Mouse (Mus musculus) spleen, adult 2 months (tissue): ENCODE measurements around the gene Tmem218.

Experiments
- CTCF ChIP-seq: fragments of 200-500 bp; IDR thresholded peaks from 2 replicates; pipeline ENCODE4 v1.5.1; 2011; ENCODE audit warnings: mild to moderate bottlenecking, inconsistent platforms; ENCODE audit not compliant: insufficient read depth, insufficient read length, insufficient replicate concordance; ENCODE audit errors: extremely low read depth
- POLR2A ChIP-seq: fragments of 200-500 bp; IDR thresholded peaks from 2 replicates; pipeline ENCODE4 v1.6.1; 2011; ENCODE audit warnings: low read depth, low read length, inconsistent platforms

DNA sequence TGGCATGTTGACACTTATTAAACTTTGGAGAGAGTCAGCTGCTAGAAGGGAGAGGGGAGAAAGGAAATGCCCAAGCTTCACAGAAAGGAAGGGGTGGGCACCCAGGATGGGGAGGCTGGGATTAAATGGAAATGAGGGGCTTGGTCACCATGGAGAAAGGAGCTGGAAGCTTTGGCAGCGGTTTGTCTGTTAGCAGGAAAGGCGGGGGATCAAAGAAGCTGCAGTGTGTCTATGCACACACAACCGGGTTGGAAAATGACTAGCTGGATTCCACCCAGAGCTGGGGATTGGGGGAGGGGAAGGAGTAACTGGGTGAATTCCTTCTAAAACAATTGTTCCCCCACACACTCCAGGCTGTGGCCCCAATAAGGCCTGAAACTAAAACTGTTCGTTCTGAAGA, 29.1 kb upstream of the Tmem218 start:
- TF ChIP-seq CTCF (no peak), POLR2A (no peak)
